Mouse (Mus musculus) adipocyte (in vitro differentiated cells): ENCODE measurements around the gene Sez6.

Source experiments
- DNase-seq: peaks from one replicate; pipeline ENCODE4 v3.0.0-alpha.2; 2016; ENCODE audit warnings: low spot score

Gene Sez6

GRCm38 (mm10) chr11:77981609-77982440, 51.2 kb downstream of the Sez6 start:
- DNase-seq = peak; percentile 99

GRCm38 (mm10) chr11:77982441-77982905, 51.9 kb downstream of the Sez6 start, which contains the start of gene Phf12:
Gene Phf12, plus strand, starts transcription at chr11:77982754.
- DNase-seq = peak; percentile 99

- peak; percentile 44 for DNase-seq
Observed at GRCm38 (mm10) chr11:77983191-77983936, 52.8 kb downstream of the Sez6 start.

GRCm38 (mm10) chr11:77983937-77984835, 53.6 kb downstream of the Sez6 start:
- peak; percentile 74 for DNase-seq

- peak; percentile 71 for DNase-seq
Observed at GRCm38 (mm10) chr11:77984836-77985231, 54.2 kb downstream of the Sez6 start.

- DNase-seq = no peak
Observed at GRCm38 (mm10) chr11:77985541-77986065, 55.0 kb downstream of the Sez6 start.

GRCm38 (mm10) chr11:77989071-77989690, 58.6 kb downstream of the Sez6 start:
- DNase-seq = peak; percentile 67

GRCm38 (mm10) chr11:77995556-77995955, 65.0 kb downstream of the Sez6 start:
- no peak for DNase-seq

- DNase-seq = no peak
Observed at GRCm38 (mm10) chr11:78006446-78006845, 75.8 kb downstream of the Sez6 start.

GRCm38 (mm10) chr11:78019676-78020075, 89.1 kb downstream of the Sez6 start:
- DNase-seq = peak; percentile 78

- peak; percentile 30 for DNase-seq
Observed at GRCm38 (mm10) chr11:78023607-78024006, 93.0 kb downstream of the Sez6 start.
